Mouse (Mus musculus) intestine, embryonic 14.5 days (tissue): ENCODE measurements around the gene Ppp2r5b. TPM values are rescaled to one million over a fixed set of nuclear protein-coding genes. Genes with fewer than 3 reads are reported as not detected.
A peak's percentile ranks its signal among the peaks of the same experiment; 100 is the strongest.

Source experiments
- microRNA counts: library from miRNA; unstranded; fragments of <30 nt; microRNA quantifications from one replicate; lab custom pipeline; 2016
- microRNA-seq: library from miRNA; unstranded; fragments of <30 nt; microRNA quantifications from one replicate; pipeline ENCODE4, GENCODE M21; 2016
- polyA plus RNA-seq: library from polyadenylated mRNA; unstranded; fragments of >200 nt; fragmentation: Nextera tagmentation; extraction: Ambion mirVana; gene quantifications from 2 replicates; pipeline ENCODE4 v1.2.1, GENCODE M21; 2014

The Ppp2r5b gene
- polyA plus RNA-seq, 1 experiment from 2014 or later = 27.5 TPM

MicroRNAs within 50 kb of the gene (microRNA counts, 519-probe panel; counts per million panel counts)
- microRNA mmu-miR-192 (lab: Ali Mortazavi, UCI) = 4,883 counts per million, percentile 83 among the panel's probes with 10 or more counts

Small RNA genes within 50 kb of the gene (microRNA-seq; reads per million reads assigned to microRNA genes)
- 4,126 reads per million, percentile 89 among the genes with 10 or more reads in this experiment for gene Mir192
- gene Mir194-2 = 2,821 reads per million, percentile 87 among the genes with 10 or more reads in this experiment

Other genes starting within 250 kb of the Ppp2r5b start
- not detected in 2 replicates for gene Slc22a20, start 249.7 kb downstream of the Ppp2r5b start, polyA plus RNA-seq
- 9.4 and 10.1 TPM in 2 replicates for gene Capn1, start 220.0 kb downstream of the Ppp2r5b start, polyA plus RNA-seq
- gene Syvn1, start 189.3 kb downstream of the Ppp2r5b start, polyA plus RNA-seq = 24.5 and 28.1 TPM in 2 replicates
- gene Mrpl49, start 178.1 kb downstream of the Ppp2r5b start, polyA plus RNA-seq = 82.1 and 82.5 TPM in 2 replicates
- 1,017 and 1,054 TPM in 2 replicates for gene Fau, start 178.0 kb downstream of the Ppp2r5b start, polyA plus RNA-seq
- gene Znhit2, start 174.7 kb downstream of the Ppp2r5b start, polyA plus RNA-seq = 33.8 and 38.3 TPM in 2 replicates
- gene Tm7sf2, start 167.5 kb downstream of the Ppp2r5b start, polyA plus RNA-seq = 30.6 and 31.4 TPM in 2 replicates
- 63.9 and 65.0 TPM in 2 replicates for gene Vps51, start 158.6 kb downstream of the Ppp2r5b start, polyA plus RNA-seq
- gene Tmem262, start 155.8 kb downstream of the Ppp2r5b start, polyA plus RNA-seq = not detected in 2 replicates
- gene Gm28374, start 153.6 kb downstream of the Ppp2r5b start, polyA plus RNA-seq = 1.1 and 1.5 TPM in 2 replicates
- 70.9 and 77.0 TPM in 2 replicates for gene Zfpl1, start 150.9 kb downstream of the Ppp2r5b start, polyA plus RNA-seq
- gene Cdca5, start 150.9 kb downstream of the Ppp2r5b start, polyA plus RNA-seq = 43.3 and 44.1 TPM in 2 replicates
- 0.22 and 0.59 TPM in 2 replicates for gene AC131692.1, start 141.5 kb downstream of the Ppp2r5b start, polyA plus RNA-seq
- gene Naaladl1, start 130.1 kb downstream of the Ppp2r5b start, polyA plus RNA-seq = 4.1 and 4.4 TPM in 2 replicates
- gene Sac3d1, start 117.2 kb downstream of the Ppp2r5b start, polyA plus RNA-seq = 53.9 and 59.9 TPM in 2 replicates
- gene Snx15, start 107.6 kb downstream of the Ppp2r5b start, polyA plus RNA-seq = 35.4 and 36.0 TPM in 2 replicates
- 0.30 and 1.1 TPM in 2 replicates for gene Batf2, start 94.9 kb downstream of the Ppp2r5b start, polyA plus RNA-seq
- 101 and 110 TPM in 2 replicates for gene Arl2, start 94.3 kb downstream of the Ppp2r5b start, polyA plus RNA-seq
- gene Majin, start 51.5 kb downstream of the Ppp2r5b start, polyA plus RNA-seq = not detected in 2 replicates
- 0.53 and 1.1 TPM in 2 replicates for gene Gpha2, start 9.5 kb downstream of the Ppp2r5b start, polyA plus RNA-seq
- 11.6 and 12.9 TPM in 2 replicates for gene Atg2a, start 5.8 kb upstream of the Ppp2r5b start, polyA plus RNA-seq
- 46.9 and 47.7 TPM in 2 replicates for gene Ehd1, start 40.9 kb upstream of the Ppp2r5b start, polyA plus RNA-seq
- gene Cdc42bpg, start 70.6 kb upstream of the Ppp2r5b start, polyA plus RNA-seq = 1.5 and 1.8 TPM in 2 replicates
- 55.2 and 56.2 TPM in 2 replicates for gene Men1, start 99.1 kb upstream of the Ppp2r5b start, polyA plus RNA-seq
- gene Map4k2, start 105.3 kb upstream of the Ppp2r5b start, polyA plus RNA-seq = 7.6 and 9.2 TPM in 2 replicates
- 135 and 143 TPM in 2 replicates for gene Sf1, start 127.8 kb upstream of the Ppp2r5b start, polyA plus RNA-seq
- gene Pygm, start 148.5 kb upstream of the Ppp2r5b start, polyA plus RNA-seq = 5.9 and 6.2 TPM in 2 replicates
- 30.0 and 31.8 TPM in 2 replicates for gene Rasgrp2, start 163.5 kb upstream of the Ppp2r5b start, polyA plus RNA-seq
- gene Nrxn2, start 182.9 kb upstream of the Ppp2r5b start, polyA plus RNA-seq = 1.9 and 2.1 TPM in 2 replicates